Mouse (Mus musculus) megakaryocyte, embryonic 14.5 days (primary cell): ENCODE results near the gene Pgam1. TPM values are rescaled to one million over a fixed set of nuclear protein-coding genes. Genes with fewer than 3 reads are reported as not detected.

Source experiments
- H3K27me3 ChIP-seq: replicated peaks from 2 replicates; pipeline ENCODE3; 2012; ENCODE audit warnings: inconsistent platforms
- H3K36me3 ChIP-seq: replicated peaks from 2 replicates; pipeline ENCODE3; 2012; ENCODE audit warnings: low read length, inconsistent platforms, mixed read lengths
- H3K4me1 ChIP-seq: 2 replicates; pipeline ENCODE4 v1.6.1; 2012; ENCODE audit warnings: inconsistent platforms
- H3K4me3 ChIP-seq: replicated peaks from 2 replicates; pipeline ENCODE3; 2012; ENCODE audit warnings: moderate library complexity, mild to moderate bottlenecking, inconsistent platforms
- H3K9me3 ChIP-seq: 2 replicates; pipeline ENCODE4 v1.6.1; 2012; ENCODE audit warnings: inconsistent platforms
- FLI1 ChIP-seq: IDR thresholded peaks from 2 replicates; pipeline ENCODE4 v1.6.1; 2012; ENCODE audit warnings: low read length, inconsistent platforms, mixed read lengths
- GATA1 ChIP-seq: IDR thresholded peaks from 3 replicates; pipeline ENCODE4 v1.6.1; 2012; ENCODE audit warnings: mixed read lengths, low read length, inconsistent platforms, borderline replicate concordance
- polyA plus RNA-seq: library from polyadenylated mRNA; stranded (reverse); fragments of >175 nt; gene quantifications from 2 replicates; pipeline ENCODE4 v1.2.3, GENCODE M21; 2012; ENCODE audit warnings: low replicate concordance; ENCODE audit not compliant: insufficient read depth

Pgam1 gene
- polyA plus RNA-seq, 1 experiment, result 1,266 TPM

DNA sequence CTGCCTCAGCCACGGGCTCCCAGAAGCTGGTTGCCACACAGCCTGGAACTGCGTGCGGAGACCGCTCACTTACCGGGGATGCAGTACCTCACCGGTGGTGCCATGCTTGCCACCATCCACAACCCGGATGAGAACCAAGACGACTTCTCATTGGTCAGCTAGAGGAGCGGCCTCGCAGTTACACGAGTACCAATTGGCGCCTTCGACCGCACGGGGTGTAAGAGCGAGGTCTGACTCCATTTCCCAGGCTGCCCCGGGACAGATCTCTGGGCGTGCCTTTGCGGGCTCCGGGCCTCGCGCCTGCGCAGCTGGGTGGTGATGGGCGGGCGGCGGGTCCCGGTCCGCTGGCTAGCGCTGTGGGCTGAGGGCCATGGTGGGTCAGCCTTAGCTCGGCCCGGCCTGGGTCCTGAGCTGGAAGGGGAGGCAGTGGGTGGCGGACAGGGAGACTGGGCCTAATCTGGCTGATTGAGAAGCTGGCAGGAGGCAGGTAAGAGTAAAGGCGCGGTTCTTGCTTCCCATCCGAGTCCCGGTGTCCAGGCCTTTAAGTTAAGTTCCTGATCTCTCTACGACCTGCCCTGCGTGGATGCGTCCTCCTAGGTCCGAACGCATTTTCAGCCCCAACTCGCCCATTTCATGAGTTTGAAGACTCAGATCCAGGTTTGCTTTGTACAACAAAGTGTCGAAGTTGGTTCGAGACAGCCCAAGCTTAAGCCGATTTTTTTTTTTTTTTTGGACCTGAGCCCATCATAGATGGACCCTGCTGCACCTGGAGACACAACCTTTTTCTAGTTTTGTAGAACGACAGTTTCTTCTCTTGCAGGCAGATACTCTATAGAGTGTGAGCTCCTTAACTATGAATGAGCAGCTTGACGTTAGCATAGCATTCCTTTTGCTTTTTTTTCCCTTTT is 21.7 kb downstream of the Pgam1 start, which contains the start of the genes Exosc1 and Zdhhc16:
Gene Exosc1, minus strand, starts transcription at position 245 of the 908 bp plus-strand sequence.
Gene Zdhhc16, plus strand, starts transcription at position 302 of the 908 bp plus-strand sequence.
- H3K27me3 ChIP-seq, result no peaks in the 10 kb centered on the region
- TF ChIP-seq GATA1, result no peak
- no peak for TF ChIP-seq FLI1
- H3K9me3 ChIP-seq, result no peaks in the 10 kb centered on the region
- peaks cover 52% of the 10 kb centered on the region for H3K4me1 ChIP-seq
- H3K4me3 ChIP-seq, result peak within 1 kb of the TSS; percentile 96
- H3K36me3 ChIP-seq, result peaks cover 54% of the 10 kb centered on the region

GRCm38 (mm10) chr19:41934124-41934523 is 22.4 kb downstream of the Pgam1 start:
- peaks cover 52% of the 10 kb centered on the region for H3K36me3 ChIP-seq
- H3K4me3 ChIP-seq, result peak overlapping the region; percentile 96
- TF ChIP-seq GATA1 (no peak), FLI1 (no peak)
- H3K9me3 ChIP-seq, result no peaks in the 10 kb centered on the region
- H3K27me3 ChIP-seq, result no peaks in the 10 kb centered on the region
- H3K4me1 ChIP-seq, result peaks cover 52% of the 10 kb centered on the region

DNA sequence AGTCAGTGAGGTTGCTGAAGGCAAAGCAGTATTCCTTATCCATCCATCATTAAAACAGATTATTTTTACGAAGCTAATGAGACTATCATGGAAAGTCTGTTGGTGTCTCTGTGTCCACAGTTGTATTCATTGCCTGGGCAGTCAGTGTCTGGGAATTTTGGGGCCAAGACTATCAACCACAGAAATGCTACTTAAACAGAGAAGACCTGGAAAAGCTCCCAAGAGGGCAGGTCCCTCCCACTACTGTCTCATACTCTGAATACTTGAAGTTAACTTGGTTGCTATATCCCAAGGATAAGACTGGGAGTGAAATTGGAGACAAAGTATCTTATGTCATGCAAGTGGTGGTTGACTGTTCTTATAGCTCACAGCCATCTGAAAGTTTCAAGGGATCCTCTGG is 24.2 kb downstream of the Pgam1 start:
- H3K36me3 ChIP-seq, result peaks cover 56% of the 10 kb centered on the region

GRCm38 (mm10) chr19:41938539-41938938 is 26.8 kb downstream of the Pgam1 start:
- H3K4me1 ChIP-seq, result peaks cover 27% of the 10 kb centered on the region
- no peak for TF ChIP-seq GATA1
- no peak for TF ChIP-seq FLI1
- peaks cover 78% of the 10 kb centered on the region for H3K36me3 ChIP-seq
- no peaks in the 10 kb centered on the region for H3K9me3 ChIP-seq
- H3K27me3 ChIP-seq, result no peaks in the 10 kb centered on the region
- no peak overlapping the region for H3K4me3 ChIP-seq

More for the DNA sequence above, 24.2 kb downstream of the Pgam1 start:
- no peak overlapping the region for H3K4me3 ChIP-seq
- no peaks in the 10 kb centered on the region for H3K27me3 ChIP-seq
- peaks cover 44% of the 10 kb centered on the region for H3K4me1 ChIP-seq
- H3K9me3 ChIP-seq, result no peaks in the 10 kb centered on the region
- TF ChIP-seq FLI1, result no peak

GRCm38 (mm10) chr19:41943841-41944240 is 32.1 kb downstream of the Pgam1 start:
- TF ChIP-seq FLI1 (no peak), GATA1 (no peak)
- no peaks in the 10 kb centered on the region for H3K27me3 ChIP-seq
- H3K4me3 ChIP-seq, result no peak overlapping the region
- H3K4me1 ChIP-seq, result peaks cover 21% of the 10 kb centered on the region
- peaks cover 97% of the 10 kb centered on the region for H3K36me3 ChIP-seq
- H3K9me3 ChIP-seq, result no peaks in the 10 kb centered on the region

GRCm38 (mm10) chr19:41952287-41952686 is 40.6 kb downstream of the Pgam1 start:
- TF ChIP-seq GATA1 (no peak), FLI1 (no peak)
- H3K4me1 ChIP-seq, result peaks cover 4% of the 10 kb centered on the region
- no peaks in the 10 kb centered on the region for H3K9me3 ChIP-seq
- H3K36me3 ChIP-seq, result peaks cover 98% of the 10 kb centered on the region
- H3K27me3 ChIP-seq, result no peaks in the 10 kb centered on the region
- no peak overlapping the region for H3K4me3 ChIP-seq

- Histone ChIP-seq H3K9me3 (no peaks in the 10 kb centered on the region), H3K36me3 (peaks cover 98% of the 10 kb centered on the region), H3K4me3 (no peak overlapping the region), H3K27me3 (no peaks in the 10 kb centered on the region), H3K4me1 (peaks cover 6% of the 10 kb centered on the region)
- no peak for TF ChIP-seq FLI1
Observed at GRCm38 (mm10) chr19:41953574-41953973, 41.9 kb downstream of the Pgam1 start.

Other genes with a start within 250 kb of the Pgam1 start
- 0.34 TPM in 1 of 2 replicates, not detected in the other for gene Slit1, start 168.3 kb upstream of the Pgam1 start, polyA plus RNA-seq
- 1.8 TPM in 1 of 2 replicates, not detected in the other for gene Arhgap19, start 109.9 kb upstream of the Pgam1 start, polyA plus RNA-seq
- 25.1 and 50.6 TPM in 2 replicates for gene Frat1, start 82.0 kb upstream of the Pgam1 start, polyA plus RNA-seq
- 16.8 and 19.5 TPM in 2 replicates for gene Frat2, start 63.8 kb upstream of the Pgam1 start, polyA plus RNA-seq
- 8.9 and 14.4 TPM in 2 replicates for gene Rrp12, start 15.8 kb upstream of the Pgam1 start, polyA plus RNA-seq
- gene Exosc1, start 21.5 kb downstream of the Pgam1 start, polyA plus RNA-seq, result 5.4 and 13.5 TPM in 2 replicates
- gene Zdhhc16, start 21.6 kb downstream of the Pgam1 start, polyA plus RNA-seq, result 18.8 and 25.3 TPM in 2 replicates
- 6.0 and 14.4 TPM in 2 replicates for gene Mms19, start 69.2 kb downstream of the Pgam1 start, polyA plus RNA-seq
- 23.1 and 46.7 TPM in 2 replicates for gene Ubtd1, start 69.8 kb downstream of the Pgam1 start, polyA plus RNA-seq
- gene Ankrd2, start 124.1 kb downstream of the Pgam1 start, polyA plus RNA-seq, result not detected in 2 replicates
- gene Hoga1, start 133.7 kb downstream of the Pgam1 start, polyA plus RNA-seq, result 0.93 TPM in 1 of 2 replicates, not detected in the other
- not detected in 2 replicates for gene 4933411K16Rik, start 140.3 kb downstream of the Pgam1 start, polyA plus RNA-seq
- 2.0 TPM in 1 of 2 replicates, not detected in the other for gene Morn4, start 174.4 kb downstream of the Pgam1 start, polyA plus RNA-seq
- gene Pi4k2a, start 178.5 kb downstream of the Pgam1 start, polyA plus RNA-seq, result 8.3 and 14.6 TPM in 2 replicates
- 15.5 and 38.7 TPM in 2 replicates for gene Avpi1, start 217.1 kb downstream of the Pgam1 start, polyA plus RNA-seq
- gene Marveld1, start 235.5 kb downstream of the Pgam1 start, polyA plus RNA-seq, result 3.6 and 10.8 TPM in 2 replicates